ENCODE assay signal across 34 mouse cellular contexts in genomic region chr7:3150376-3150775, GRCm38 (mm10). TPM values are rescaled to one million over a fixed set of nuclear protein-coding genes. Genes with fewer than 3 reads are reported as not detected.
DNase-seq lines count a peak whose midpoint lies in the region; ATAC-seq and TF ChIP-seq lines count a peak whose summit lies in the region.
"Had no signal": no experiment of that assay in that cellular context is flagged by ENCODE, and none has a peak within 500 bp of the region (broad histone marks: within the 10 kb centered on the region; RNA-seq: fewer than 3 reads in every experiment).

No protein-coding gene starts in this region.

- H3K4me3 ChIP-seq in embryonic fibroblast, embryonic 13.5 days (ENCODE audit: insufficient read depth, low read length): no peak overlapping the region
- H3K4me3 ChIP-seq: embryonic facial prominence, embryonic 10.5 days; embryonic facial prominence, embryonic 13.5 days; gastrocnemius, adult 2 months; heart, embryonic 10.5 days; heart, embryonic 13.5 days; hindbrain, embryonic 12.5 days; hindbrain, embryonic 15.5 days had no signal

- intact Hi-C loops in heart, postnatal 36 days (cut with DNase I): no loop called here

- peak; percentile 0 for DNase-seq in heart, adult 11 months
- DNase-seq in heart, postnatal 36 days: no peak
- peak; percentile 54 for DNase-seq in NIH3T3 (ENCODE audit: low read depth)
- no peak for DNase-seq in heart, adult 9 months (ENCODE audit: low spot score in 2 of 2)
- no peak for DNase-seq in adrenal gland, postnatal 10 days
- DNase-seq: adrenal gland, adult 2 months; adrenal gland, postnatal 25 days; cerebellum, adult 11-12 months; cerebellum, adult 8-10 months; cerebellum, postnatal 10 days; cerebellum, postnatal 36 days; embryo, embryonic 11 days; forebrain, postnatal 0 days; gastrocnemius, adult 2 months; gastrocnemius, postnatal 14 days; heart, adult 18-20 months; heart, postnatal 14 days; kidney, adult 11 months had no signal

- no peaks in the 10 kb centered on the region for H3K4me1 ChIP-seq in embryonic fibroblast, embryonic 13.5 days (ENCODE audit: control insufficient read depth, insufficient read depth, low read length)
- H3K4me1 ChIP-seq: embryonic facial prominence, embryonic 10.5 days; embryonic facial prominence, embryonic 13.5 days; heart, embryonic 10.5 days; heart, embryonic 13.5 days; hindbrain, embryonic 12.5 days; hindbrain, embryonic 15.5 days had no signal

- no peak for ATAC-seq in CD4-positive, CD25-positive, alpha-beta regulatory T cell, adult 4 months
- ATAC-seq: forebrain, embryonic 14.5 days; forebrain, postnatal 0 days had no signal

- no peak for TF ChIP-seq POLR2A in embryonic fibroblast, embryonic 13.5 days (IDR thresholded peaks at IDR 0.05; ENCODE audit: low read depth, low read length)

- no peak for TF ChIP-seq CTCF in embryonic fibroblast, embryonic 13.5 days (IDR thresholded peaks at IDR 0.05; ENCODE audit: borderline replicate concordance, insufficient read depth, low read length)

- H3K27ac ChIP-seq in embryonic fibroblast, embryonic 13.5 days (ENCODE audit: insufficient read depth, low read length): peak overlapping the region; percentile 51
- H3K27ac ChIP-seq: embryonic facial prominence, embryonic 10.5 days; embryonic facial prominence, embryonic 13.5 days; gastrocnemius, adult 2 months; heart, embryonic 10.5 days; heart, embryonic 13.5 days; hindbrain, embryonic 12.5 days; hindbrain, embryonic 15.5 days had no signal

RNA-seq across cellular contexts. Expression of gene AU018091, which starts 18.6 kb away (rescaled TPM):
- total RNA-seq in heart, postnatal 36 days (2021): not detected
- polyA plus RNA-seq in embryonic fibroblast, embryonic 13.5 days (2011; ENCODE audit: insufficient read length, low read depth, missing spikeins): not detected in 2 replicates
- polyA plus RNA-seq in CD4-positive, CD25-positive, alpha-beta regulatory T cell, adult 4 months (2017; shearing (Covaris generic)): not detected
- total RNA-seq in adrenal gland, postnatal 10 days (2021): not detected
- total RNA-seq: adrenal gland, adult 2 months; adrenal gland, postnatal 25 days; forebrain, postnatal 0 days; gastrocnemius, adult 2 months; gastrocnemius, postnatal 14 days; gastrocnemius, postnatal 4 days; heart, adult 18-20 months; heart, postnatal 14 days; hematopoietic stem cell, adult 5-6 weeks had no signal
- polyA plus RNA-seq: adrenal gland, adult 2 months; cortical plate, adult 2 months; forebrain, embryonic 14.5 days; forebrain, postnatal 0 days; frontal cortex, adult 2 months; G1E; heart, embryonic 13.5 days; heart, embryonic 16.5 days; hindbrain, embryonic 15.5 days; intestine, embryonic 14.5 days had no signal

Comparison
In these comparisons a context has a peak if more than half of its experiments do, and no peak if none do; other contexts are left out.
1. DNase-seq: peak in heart, adult 11 months (single experiment) and NIH3T3 (single experiment); none in heart, postnatal 36 days (0 of 2), heart, adult 9 months (0 of 2) and adrenal gland, postnatal 10 days (single experiment).